Mouse (Mus musculus): Measurements from ENCODE around the gene Drc3.

DNA sequence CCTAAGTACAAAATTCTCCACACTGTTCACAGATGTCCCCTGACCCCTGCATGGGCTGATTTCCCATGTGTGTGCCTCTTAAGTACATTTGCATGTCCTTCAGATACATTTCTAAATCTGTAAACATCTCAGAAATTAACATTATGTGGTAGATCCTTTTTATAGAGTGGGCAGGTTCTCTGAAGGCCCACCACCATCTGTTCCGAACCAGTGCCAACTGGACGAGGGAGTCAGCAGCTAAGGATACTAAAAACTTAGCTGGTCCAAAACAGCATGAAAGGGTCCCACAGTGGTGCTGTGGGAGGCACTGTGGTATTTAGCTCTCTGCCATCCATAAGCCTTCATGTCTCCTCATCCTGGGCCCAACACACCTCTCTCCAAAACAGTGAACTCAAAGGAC lies 44.0 kb downstream of the Drc3 start:
- no peak for TF ChIP-seq EP300 (IDR thresholded peaks at IDR 0.05; ENCODE audit: low read depth)
- TF ChIP-seq CTCF (IDR thresholded peaks at IDR 0.05; ENCODE audit: low read depth): no peak

Data from liver, embryonic 14.5 days (tissue).